Mouse (Mus musculus) hematopoietic stem cell, adult 5-6 weeks (primary cell): ENCODE measurements around the gene Cep162. TPM values are rescaled to one million over a fixed set of nuclear protein-coding genes. Genes with fewer than 3 reads are reported as not detected.
A peak's percentile ranks its signal among the peaks of the same experiment; 100 is the strongest.

Source experiments
- ATAC-seq, 2 experiments: fragments of 125-278 bp in 1 of 2; replicated peaks in 1 of 2; 2 replicates each; pipeline ENCODE4 v1.8.0; 2016 to 2017; ENCODE audit warnings: inconsistent platforms in 2 of 2, mild to moderate bottlenecking in 2 of 2, moderate number of reproducible peaks in 2 of 2, low read depth in 1 of 2, moderate TSS enrichment in 1 of 2; ENCODE audit not compliant: low FRiP score in 2 of 2, poor library complexity in 2 of 2, severe bottlenecking in 2 of 2, insufficient read depth in 1 of 2, low TSS enrichment in 1 of 2
- total RNA-seq: library from RNA; stranded (forward); fragments of 172-1452, 232-1000 nt; gene quantifications from 2 replicates; pipeline ENCODE4 v1.2.3, GENCODE M21; 2017

Cep162 gene
- 17.5 and 35.6 TPM in 2 replicates for total RNA-seq

DNA sequence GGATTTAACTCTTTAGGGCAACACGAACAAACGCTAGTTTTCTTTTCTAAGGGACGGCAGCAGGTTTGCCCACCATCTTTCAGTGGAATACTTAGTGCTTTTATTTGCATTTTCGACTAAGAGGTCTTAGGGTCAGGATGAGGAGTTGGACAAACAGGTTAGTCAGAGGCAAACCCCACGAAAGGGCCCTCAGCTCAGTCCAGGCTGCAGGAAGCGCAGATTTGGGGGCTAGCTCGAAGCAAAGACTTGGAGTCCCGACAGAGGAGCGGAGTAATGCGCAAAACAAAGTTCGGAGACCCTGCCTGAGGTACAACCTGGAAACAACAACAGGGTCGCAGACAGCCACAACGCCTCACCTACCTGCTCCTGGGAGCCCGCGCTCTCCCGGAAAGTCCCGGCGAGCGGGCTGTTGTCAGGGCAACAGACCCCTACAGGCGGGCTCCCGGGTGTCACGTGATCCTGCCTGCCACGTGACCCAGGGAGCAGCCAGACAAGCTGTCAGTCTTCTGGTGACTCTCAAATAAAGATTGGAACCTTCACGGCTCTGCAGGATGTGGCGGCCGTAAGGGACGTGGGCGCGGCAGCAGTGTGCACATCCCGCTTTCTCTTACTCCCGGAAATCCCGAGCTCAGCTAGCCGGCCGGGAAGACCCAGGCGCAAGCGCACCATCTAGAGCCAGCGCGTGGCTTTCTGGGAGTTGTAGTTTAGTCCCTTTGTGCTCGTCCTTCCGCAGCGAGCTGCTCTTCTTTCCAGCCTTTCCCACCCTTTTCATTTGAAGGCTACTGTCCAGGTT is at the start of gene Cep162:
TSS of gene Cep162 (minus strand) at position 634 of the 793 bp plus-strand sequence.
- peak; percentile 98 for ATAC-seq

DNA sequence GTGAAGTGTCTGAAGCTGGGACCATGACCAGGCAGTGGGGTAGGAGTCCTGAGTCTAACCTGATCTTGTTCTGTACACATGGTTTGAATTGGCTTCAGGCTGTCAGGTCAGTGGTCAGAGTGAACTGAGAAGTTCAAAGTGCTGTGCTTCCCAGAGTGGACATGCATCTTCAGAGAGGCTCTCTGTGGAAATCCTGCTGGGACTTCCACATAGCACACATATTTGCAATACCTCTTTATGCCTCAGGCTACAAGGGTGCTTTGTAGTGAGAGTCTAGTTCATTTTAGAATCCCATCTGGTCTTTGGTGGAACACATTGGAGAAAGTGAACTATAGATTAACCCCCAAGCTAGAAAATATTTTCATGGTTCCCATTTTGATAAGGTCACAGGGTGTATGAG is 47.9 kb upstream of the Cep162 start:
- ATAC-seq = no peak

DNA sequence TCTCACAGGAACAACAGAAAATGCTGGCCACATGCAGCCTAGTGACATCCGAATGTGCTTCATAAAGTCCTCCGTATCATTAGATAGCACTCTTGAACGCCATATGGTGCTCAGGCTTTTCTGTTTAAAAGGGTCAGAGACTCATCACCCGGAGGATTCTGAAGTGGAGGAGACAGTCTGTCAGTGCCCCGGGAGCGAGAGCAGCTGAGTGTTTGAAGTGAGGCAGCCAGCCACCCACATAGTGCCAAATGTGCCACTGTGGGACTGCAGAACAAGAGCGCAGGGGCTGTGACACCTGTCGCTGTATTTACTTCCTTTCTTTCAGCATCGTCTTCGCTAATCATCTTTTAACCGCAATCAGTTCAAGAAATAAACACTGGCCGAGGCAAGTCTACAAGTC is 43.6 kb upstream of the Cep162 start:
- no peak for ATAC-seq

DNA sequence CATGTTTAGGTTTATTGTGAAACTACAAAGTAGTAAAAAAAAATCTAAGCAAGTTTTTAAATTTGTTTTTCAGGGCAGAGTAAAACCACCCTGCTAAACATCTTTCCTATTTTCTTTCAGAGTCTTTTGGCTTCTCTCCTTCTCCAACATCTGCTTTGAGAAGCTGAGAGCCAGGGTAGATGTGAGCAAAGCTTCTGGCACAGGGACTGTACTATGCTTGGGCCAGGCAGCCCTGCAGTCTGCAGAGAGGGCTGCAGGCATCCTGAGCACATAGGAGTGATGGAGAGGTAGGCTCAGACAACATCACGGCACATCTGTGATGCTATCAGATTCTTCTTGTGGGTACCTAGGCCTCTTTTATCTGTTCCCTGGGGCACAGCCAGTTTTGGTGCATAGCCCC is 42.2 kb upstream of the Cep162 start:
- no peak for ATAC-seq

DNA sequence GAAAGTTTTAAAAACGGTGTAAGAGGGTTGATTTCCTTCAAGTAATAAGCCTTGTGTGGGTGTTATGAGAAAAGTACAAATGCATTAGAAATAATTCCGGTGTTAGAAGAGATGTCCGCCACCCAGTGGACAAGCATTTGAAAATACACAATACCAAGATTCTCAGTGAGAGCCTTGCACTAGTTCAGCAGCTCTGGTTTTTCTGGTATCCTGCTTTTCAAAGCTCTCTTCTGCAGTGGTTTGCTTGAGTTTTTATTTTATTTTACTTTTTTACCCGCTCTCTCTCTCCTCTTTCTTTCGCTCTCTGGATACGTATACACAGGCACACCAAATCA is 327 bp upstream of the Cep162 start:
- ATAC-seq = peak; percentile 85 to 91

DNA sequence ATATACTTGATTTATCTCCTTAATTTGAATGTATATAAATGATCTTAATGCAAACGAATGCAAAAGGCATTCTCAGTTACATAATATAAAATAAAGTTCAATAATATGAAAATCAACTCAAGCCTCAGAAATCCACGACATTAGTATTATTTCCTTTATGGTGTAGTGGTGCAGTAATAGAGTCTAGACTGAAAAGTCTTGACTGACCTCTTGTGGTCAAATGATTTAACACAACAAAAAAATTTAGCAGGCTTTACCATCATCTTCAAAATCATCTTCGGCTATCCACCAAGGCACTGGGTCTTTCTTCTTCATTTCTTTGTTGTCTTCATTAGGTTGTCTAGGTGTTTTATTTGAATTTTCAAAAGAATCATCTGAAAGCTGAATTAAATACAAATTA is 7.2 kb downstream of the Cep162 start:
- peak; percentile 56 to 76; a peak in 3 of 4 replicates for ATAC-seq

DNA sequence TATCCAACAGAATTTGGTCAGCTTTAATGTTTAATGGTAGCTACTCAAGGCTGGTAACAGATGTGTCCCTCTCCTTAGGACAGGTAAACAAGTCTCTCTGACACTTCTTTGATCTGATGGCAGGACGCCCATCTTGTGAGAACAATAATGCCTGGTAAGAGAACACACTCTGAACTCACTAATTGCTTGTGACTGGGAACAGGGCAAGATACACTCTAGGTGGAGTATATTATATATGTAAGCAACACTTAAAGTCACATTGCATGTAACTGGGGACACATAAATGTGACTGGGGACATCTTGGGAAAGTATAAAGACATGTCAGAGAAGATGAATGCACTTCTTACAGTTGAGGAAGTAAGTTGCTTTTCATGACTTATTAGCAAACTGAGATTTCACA is 7.7 kb downstream of the Cep162 start:
- no peak for ATAC-seq

DNA sequence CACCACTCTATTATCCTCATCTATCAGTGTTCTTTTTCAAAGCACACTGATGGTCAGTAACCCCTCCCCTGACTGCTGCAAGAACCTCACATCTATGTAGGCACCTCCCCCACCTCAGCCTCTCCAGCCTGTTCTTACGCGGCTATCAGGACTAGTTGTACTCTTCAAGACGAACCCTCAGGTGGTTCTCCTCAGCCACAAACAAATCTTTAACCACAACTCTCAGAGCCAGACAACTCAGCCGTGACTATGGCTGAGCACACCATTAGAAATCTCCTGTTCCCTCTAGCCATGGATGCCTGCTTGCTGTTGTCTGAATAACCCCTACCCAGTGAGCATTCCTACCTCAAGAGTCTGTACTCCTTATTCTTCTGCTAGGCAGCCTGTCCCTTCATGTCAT is 42.1 kb downstream of the Cep162 start:
- ATAC-seq = no peak

DNA sequence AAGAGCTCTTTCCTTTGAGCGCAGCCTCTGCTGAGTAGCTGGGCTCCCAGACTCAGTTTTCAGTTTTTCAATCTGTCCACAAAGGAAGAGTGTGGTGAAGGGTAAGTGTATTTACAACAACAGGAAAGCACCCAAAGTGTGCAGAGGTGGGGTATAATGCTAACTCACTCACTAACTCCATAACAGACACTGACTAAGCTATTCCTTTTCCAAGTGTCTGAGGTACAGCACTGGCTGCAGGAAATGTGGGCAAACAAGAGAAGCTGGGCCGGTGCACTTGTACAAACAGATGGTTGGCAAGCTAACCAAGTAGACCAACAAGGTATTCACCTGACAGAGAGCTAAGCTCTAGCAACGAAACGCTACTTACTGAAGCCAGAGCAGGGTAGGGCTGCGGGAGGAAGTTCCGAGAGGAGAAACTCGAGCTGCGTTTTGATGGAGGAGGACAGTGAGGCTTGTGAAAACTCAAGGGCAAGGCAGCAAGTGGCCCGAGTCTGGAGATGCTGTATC is 44.5 kb downstream of the Cep162 start:
- peak; percentile 72 to 79 for ATAC-seq

DNA sequence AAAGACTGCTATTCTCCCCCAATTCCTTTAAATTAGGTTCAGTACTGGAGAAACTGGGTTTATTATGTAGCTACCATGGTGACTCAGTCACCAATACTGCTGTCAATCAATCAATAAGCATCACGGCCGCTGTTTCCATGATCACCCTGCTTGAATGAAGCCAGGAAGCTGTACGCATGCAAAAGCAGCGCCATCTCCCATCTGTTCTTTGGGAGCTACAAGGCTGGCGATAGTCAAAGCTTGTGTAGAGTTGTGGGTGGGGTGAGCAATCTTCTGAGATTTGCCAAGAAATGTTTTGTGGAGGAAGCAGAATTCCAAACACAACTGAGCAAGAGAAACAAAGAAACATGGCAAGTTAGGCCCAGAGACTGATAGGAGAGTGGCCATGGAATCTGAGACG is 52.9 kb downstream of the Cep162 start:
- no peak for ATAC-seq

DNA sequence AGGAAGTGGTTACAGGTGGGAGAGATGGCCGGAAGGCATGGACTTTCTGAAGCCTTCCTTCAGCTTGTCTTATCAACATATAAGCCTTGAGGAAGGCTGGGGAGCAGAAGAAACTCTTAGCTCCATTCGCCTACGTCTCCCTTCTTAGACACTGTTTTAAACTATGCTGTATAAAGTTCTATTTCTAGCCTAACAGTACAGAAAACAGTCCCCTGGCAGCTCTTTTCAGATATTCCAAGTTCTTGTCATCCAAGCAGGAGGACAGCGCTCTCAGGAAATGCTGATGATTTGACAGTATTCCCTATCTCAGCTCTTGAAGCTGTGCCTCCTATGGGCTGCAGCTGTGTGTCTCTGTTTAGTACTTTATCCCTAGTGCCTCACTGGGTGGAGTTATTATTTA is 54.4 kb downstream of the Cep162 start:
- no peak for ATAC-seq

DNA sequence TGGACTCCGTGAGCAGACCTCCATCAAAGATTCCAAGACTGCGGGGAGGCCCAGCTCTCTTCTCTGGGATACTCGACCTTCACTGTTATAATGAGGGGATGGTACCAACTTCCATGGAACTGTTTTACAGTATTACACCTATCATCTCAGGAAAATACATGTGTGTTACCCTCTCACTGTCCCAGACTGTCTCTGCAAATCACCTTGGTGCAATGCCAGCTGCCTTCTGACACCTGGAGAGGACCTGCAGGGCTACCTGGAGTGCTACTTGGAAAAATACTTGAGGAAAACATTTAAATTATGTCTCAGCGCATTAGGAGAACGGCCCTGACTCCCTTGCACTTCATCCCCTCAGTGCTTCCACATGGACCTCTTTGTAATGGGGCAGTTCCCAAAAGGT is 54.9 kb downstream of the Cep162 start:
- ATAC-seq = no peak

DNA sequence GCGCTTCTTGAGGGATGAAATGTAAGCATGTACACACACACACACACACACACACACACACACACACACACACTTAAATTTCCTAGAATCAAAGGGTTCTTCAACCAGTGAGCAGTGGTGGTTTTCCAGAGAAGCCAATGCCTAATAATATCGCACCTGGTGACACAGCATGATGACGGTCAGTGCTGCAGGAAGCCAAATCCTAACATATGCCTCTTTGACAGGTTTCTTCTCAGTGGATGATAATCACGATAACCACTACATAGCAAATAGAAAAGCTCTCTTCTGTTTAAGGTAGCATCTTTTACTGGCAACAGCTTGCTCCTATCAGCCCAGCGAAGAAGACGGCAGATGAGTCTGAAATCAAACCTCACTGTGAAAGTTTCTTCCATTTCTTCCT is 57.3 kb downstream of the Cep162 start:
- no peak for ATAC-seq

DNA sequence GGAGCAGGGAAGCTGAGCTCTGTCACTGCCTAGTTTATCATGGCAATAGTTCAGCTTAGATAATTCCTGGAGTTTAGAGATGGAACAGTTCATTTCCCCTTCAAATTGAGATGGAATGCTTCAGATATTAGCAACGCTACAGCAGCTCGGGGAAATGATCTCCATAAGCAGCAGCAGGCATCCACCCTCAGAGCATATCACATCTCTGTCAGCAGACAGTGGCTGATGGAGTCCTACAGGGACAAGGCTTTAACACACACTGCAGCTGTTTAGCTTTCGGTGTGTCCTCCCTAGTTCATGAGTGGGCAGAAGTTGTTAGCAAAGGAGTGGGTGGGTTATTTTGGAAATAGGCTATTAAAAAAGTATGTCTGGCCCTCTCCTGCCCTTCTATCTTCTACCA is 58.1 kb downstream of the Cep162 start:
- no peak for ATAC-seq

DNA sequence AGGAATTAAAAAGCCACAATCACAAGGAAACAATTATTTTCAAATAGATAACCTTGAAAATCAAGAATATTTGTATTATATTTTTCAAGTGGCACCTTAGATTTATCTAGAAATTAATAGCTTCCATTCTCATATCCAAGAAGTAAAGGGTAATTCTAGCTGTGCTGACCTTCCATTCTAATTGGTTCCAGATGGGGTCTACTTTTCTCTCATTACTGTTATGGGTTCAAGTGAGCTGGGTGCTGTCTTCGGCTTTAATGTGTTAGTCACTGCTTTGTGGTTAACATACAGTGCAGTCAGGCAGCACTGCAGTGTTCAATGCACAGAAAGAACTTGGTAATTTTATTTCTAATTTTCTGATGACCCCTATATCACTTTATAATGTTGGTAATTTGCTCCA is 61.6 kb downstream of the Cep162 start:
- no peak for ATAC-seq

DNA sequence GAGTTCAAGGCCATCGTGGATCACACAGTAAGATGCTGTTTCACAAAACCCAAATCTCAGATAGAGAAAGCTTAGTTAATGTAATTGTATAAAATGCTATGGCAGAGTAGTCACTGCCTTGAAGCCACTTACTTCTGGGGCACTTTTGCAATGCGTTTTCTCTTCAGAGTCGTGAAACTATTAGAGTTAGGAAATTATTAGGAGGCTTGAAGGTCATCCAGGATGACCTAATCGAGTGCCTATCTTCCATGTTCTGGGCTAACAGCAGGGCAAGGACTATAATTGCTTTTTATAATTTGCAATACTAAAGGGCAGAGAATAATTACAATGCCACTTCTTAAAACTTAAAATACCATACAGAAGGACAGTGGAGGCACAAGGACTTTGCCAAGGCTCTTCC is 68.0 kb downstream of the Cep162 start:
- ATAC-seq = no peak

DNA sequence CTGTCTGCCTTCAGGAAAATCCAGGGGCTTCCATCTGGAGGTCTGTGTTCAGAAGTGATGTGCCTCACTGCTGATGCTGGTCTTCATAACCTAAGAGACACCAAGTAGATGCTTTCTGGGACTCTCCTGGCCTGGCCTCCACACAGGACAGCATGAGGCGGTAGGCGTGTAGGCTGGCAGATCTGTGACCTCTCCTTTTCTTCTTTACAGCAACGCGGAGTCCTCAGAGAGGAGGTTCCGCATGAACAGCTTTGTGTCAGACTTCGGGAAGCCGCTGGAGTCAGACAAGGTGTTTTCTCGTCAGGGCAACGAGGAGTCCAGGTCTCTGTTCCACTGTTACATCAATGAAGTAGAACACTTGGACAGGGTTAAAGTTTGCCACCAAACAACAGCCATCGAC is 73.1 kb downstream of the Cep162 start:
- no peak for ATAC-seq

DNA sequence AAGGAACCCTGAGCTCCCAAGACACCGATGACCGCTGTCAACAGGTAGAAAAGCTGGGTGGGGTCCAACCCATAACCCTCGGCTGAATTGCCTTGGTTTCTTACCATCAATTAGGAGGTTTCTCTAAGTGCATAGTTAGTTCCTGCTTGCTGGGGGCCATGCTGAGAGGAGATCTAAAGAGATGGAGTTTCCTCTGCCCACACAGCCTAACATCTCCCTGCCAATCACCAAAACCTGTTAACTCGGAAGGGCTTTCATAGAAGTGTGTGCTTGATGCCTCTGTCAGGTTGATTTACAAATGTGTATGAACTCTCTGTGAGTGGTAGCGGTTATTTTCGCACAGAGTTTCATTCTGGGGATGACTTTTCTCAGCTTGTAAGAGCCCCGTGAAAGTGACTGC is 76.8 kb downstream of the Cep162 start:
- no peak for ATAC-seq

DNA sequence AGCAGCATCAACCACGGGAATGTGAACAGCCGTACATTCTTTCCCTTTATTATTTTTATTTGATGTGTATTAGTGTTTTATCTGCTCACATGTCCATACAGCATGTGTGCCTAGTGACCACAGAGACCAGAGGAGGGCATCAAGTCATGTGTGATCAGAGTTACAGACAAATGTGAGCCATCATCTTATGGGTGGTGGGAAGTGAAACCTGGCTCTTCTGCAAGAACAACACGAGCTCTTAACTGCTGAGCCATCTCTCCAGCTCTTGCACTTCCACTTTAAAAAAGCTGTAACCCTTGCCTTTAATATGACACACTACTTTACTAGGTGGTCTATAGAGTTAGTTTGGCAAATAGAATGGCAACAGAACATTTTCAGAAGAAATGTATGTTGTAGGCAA is 83.8 kb downstream of the Cep162 start:
- no peak for ATAC-seq
